Mouse (Mus musculus): ENCODE measurements around the gene Vrk2.

- no peak for TF ChIP-seq CTCF (IDR thresholded peaks at IDR 0.05; ENCODE audit: low read depth)
- TF ChIP-seq EP300 (optimal IDR thresholded peaks at IDR 0.05): no peak
Observed at GRCm38 (mm10) chr11:26601571-26602175, 7.9 kb upstream of the Vrk2 start.
